Mouse (Mus musculus): Measurements from ENCODE around the gene Prkaa1.

DNA sequence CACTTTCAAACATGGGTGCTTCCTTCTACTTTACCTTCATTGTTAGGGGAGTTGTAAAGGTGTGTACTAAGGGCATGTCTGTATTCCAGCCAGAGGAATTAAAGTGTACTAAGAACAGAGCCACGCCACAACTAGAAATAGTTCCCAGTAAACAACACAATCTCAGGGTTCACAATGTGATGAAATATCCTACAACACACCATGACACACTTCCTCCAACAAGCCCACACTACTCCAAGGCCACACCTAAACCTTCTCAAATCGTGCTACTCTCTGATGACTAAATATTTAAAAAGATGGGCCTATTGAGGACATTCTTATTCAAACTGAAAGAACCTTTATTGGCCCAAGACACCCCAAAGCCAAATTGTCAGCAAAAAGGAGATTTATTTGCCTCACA lies 16.2 kb upstream of the Prkaa1 start:
- no peak for TF ChIP-seq GATA1 (IDR thresholded peaks at IDR 0.05; ENCODE audit: borderline replicate concordance, low read length)
- no peak for TF ChIP-seq CTCF (IDR thresholded peaks at IDR 0.05; ENCODE audit: low read depth, low read length)
- TF ChIP-seq POLR2AphosphoS5 (IDR thresholded peaks at IDR 0.05; ENCODE audit: insufficient replicate concordance, low read depth, low read length), result no peak
- TF ChIP-seq TAL1 (conservative IDR thresholded peaks at IDR 0.05; ENCODE audit: low read depth, low read length), result no peak
- no peak for TF ChIP-seq GATA2 (IDR thresholded peaks at IDR 0.05; ENCODE audit: borderline replicate concordance, low read depth, low read length)
